Mouse (Mus musculus) cerebellum, postnatal 10 days (tissue): ENCODE measurements around the gene Rbsn.

ENCODE experiments used
- DNase-seq, 2 experiments: peaks; one replicate each; pipeline ENCODE4 v3.0.0; 2021; ENCODE audit warnings: mixed read lengths in 2 of 2

Rbsn gene

GRCm38 (mm10) chr6:92214773-92215449 is at the start of gene Rbsn:
TSS of gene Rbsn (minus strand) at chr6:92214925.
- peak; percentile 90 to 94 for DNase-seq

- no peak for DNase-seq
Measured at GRCm38 (mm10) chr6:92261162-92261843, 46.6 kb upstream of the Rbsn start.

DNA sequence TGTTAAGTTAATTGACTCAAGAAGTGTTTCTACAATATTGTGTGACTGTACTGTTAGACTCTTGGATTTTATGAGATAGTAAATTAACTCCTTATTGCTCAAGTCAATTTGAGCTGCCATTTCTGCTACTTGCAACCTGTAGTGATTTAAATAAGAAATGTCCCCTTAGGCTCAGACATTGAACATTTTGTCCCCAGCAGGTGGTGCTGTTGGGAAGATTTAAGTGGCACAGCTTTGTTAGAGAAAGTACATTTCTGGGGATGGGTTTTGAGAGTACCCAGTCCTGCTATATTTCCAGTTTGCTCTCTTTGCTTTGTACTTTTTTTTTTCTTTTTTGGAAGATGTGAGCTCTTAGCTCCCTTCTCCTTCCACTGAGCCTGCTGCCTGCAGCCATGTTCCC is 40.6 kb upstream of the Rbsn start:
- no peak for DNase-seq

GRCm38 (mm10) chr6:92253253-92253870 is 38.6 kb upstream of the Rbsn start:
- no peak for DNase-seq

DNA sequence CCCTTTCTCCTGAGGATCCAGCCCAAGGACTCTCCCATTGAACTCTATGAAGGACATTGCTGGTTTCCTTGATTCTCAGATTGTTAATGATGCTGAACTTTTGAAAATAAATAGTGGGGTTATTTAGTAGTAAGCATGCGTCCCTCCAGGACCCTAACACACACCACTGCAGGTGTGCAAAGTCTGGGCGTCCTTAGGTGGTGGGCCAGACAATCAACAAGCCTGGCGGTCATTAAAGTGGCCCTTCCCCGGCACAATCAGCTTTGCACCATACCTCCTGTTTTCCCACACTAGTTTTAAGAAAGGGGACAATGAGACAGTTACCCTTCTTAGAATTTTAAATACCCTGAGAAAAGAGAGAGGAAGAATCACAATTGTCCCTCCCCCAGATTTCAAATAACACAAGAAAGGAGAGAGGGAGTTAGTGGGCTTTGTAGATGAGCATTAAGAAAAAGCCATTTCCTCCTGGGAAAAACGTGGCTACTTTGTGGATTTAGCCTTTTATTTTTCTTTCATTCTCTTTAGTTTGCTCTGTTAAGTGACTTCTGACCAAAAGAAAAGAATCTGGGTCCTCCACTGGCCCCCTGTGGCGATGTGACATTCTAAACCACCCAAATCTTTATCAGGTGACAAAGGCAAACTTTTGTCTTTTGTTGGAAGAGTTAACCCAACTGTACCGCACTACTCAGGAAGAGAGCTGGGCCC is 32.6 kb upstream of the Rbsn start:
- DNase-seq = no peak

DNA sequence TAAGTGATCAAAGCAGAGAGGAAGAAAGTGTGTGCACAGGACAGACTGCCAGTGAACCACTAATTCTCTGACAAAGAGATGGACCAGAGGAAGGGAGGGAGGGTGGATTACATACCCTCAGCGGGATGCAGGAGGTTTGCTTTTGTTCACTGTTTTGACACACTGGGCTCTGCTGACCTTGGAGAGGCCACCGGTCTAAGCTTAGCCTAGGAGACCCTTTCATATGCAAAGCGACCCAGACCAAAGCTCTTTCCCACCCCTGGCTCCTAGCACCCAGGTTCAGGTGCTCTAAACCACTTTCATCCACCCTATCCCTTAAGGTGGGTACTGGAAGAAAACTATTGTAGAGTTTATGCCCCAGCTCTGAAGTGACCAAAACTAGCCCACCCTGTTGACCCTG is 31.6 kb upstream of the Rbsn start:
- DNase-seq = no peak

DNA sequence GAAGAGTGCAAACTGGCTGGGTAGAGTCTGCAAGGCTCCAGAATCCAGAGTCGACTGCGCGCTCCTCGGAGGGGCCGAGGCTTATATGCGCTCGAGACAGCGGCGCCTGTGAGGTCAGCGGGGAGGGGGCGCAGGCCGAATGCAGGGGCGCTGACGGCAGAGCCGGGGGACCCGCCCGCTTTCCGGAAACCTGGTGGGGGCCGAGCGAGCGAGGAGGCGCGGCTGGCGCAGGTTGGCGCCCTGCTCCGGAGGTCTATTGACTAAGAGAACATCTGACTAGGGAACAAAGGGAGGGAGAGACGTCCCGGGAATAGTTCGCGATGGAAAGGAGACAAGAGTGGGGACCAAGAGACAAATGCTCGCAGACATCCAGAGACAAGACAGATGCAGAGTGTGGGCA is 29.9 kb upstream of the Rbsn start, which contains the start of gene Trh:
Gene Trh (minus strand): TSS at position 60 of the 400 bp plus-strand sequence.
- no peak for DNase-seq

DNA sequence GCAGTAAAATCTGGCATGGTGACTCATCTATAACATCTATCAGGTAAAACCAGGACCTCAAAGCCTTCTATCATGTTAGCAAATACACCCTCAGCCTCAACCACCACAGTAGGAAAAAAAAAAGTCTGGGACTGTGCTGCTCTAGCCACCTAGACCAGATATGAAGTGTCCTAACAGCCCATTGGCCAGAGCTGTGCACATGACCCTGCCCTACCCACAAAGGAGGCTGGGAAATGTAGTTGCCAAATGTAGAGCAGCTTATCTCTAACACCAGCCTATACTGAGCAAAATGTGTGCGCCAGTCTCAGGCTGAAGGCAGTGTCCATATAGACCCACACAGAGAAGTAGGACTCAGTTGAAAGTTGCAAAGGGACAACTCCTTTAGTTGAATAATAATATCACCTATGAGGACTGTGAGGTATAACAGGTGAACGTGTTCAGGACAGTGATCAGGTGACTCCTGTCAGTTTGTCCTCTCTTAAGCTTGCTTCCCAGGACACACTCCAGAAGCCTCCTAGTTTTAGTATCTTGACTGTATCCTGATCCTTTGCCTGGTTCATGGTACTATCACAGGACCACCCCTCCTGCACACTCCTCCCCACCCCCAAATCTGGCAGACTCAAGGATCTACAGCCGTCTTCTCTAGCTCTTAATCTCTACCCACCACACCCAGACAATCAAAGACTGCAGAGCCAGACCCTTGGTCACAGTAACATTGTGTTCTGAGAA is 26.6 kb upstream of the Rbsn start:
- peak; percentile 70 to 72 for DNase-seq

GRCm38 (mm10) chr6:92235036-92235435 is 20.3 kb upstream of the Rbsn start:
- DNase-seq = peak; percentile 61 to 70

DNA sequence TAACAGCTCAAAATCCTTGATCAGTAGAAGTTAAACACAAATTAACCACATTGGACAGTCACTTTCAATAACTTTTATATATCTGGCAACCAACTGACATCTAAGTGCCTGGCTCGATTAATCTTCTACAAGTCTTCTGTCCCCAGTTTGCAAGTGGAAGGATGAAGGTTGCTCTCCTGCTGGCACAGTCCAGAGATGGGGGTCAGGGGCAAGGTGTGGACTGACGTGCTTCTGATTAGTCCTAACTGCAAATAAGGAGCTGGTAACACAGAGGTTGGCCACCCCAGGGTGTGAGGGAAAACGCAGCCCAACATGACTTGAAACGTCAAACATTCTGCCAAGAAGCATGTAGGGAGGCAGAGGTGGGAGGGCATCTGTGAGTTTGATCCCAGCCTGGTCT is 17.0 kb upstream of the Rbsn start:
- DNase-seq = no peak

DNA sequence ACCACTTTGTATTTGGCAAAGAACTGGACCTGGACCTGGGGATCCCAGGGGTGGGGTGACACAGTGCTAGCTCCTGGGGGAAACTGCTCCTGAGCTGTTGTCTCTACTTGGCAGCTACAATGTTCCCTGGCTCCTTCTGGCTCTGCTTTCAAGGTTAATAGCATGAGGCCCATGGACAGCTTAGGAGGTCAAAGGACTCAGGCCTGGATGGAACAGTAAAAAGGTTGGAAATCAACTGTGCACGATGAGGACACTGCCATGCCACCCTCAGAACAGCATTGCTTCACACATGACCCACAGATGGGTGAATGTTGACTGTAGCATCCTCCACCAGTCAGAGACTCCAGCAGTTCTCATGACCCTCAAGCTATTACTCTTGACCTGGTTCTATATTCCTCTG is 16.6 kb upstream of the Rbsn start:
- DNase-seq = no peak

GRCm38 (mm10) chr6:92229586-92229985 is 14.9 kb upstream of the Rbsn start:
- DNase-seq = no peak

DNA sequence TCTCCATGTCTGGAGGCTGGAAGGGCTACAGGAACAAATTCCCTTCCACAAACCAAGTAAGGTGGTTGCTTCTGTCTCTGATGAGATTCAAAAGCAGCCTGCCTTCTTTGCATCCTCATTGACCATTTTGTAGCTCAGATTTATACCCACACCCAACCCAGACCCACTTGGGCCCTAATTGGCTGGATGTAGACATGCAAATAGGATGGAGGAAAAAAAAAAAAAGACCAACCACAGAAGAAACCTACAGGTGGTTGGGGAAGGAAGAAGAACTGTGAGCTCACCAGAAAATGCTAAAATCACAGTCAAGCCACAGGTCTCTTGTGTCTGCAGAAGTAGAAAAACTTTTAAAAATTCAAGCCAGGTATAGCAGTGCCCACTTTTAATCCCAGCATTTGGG is 14.4 kb upstream of the Rbsn start:
- DNase-seq = no peak

GRCm38 (mm10) chr6:92224981-92225380 is 10.3 kb upstream of the Rbsn start:
- DNase-seq = peak; percentile 48 to 73

DNA sequence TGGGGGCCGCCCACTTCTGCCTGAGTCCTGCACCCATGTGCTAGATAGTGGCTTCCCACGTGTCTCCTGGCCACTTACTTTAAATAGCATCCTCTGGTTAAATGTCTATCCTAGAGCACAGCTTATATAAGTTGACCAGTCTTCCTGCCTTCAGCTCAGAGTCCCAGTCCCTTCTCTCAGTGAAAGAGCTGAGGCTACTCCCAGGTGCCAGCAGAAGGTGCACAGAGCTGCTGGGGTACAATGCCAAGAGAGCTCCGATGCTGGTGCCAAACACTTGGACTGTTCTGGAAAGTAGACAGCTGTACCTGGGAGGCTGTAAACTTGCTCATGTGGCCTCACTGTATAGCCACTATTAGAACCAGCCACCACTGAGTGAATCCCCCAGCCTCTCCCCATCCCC is 7.3 kb upstream of the Rbsn start:
- no peak for DNase-seq

DNA sequence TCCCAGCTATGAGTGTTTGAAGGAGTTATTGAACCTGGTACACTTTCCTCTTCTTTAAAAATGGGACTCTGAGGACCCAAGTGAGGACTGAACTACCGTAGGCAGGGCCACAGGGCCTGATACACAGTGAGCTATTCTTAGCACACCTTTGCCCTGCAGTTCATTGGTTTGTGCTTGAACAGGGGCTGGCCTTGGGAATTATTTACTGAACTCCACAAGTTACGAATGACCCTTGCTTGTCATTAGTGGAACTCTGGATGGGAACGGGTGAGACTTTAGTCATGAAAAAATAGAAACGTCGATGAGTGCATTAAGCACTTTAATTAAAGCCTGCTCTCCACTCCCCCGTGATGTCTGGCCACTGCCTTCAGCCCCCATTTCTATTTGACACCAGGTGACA is 6.9 kb upstream of the Rbsn start:
- DNase-seq = no peak

DNA sequence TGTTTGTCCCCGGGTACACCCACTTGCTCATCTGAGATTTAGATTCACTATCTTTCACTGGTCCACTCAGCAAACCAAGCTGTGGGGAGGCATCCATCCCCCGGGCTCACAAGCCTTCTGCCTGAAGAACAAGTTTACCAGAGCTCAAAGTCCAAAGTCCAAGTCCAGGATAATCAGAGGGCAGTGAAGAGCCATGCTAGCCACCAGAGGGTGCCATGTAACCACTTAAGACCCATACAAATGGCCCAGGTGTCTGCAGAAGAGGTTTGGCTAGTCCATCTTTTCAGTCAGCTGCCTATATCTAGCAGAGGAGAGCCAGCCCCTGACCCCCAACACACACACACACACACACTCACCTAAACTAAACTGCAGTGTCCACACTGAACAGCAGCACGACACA is 4.7 kb upstream of the Rbsn start:
- DNase-seq = peak; percentile 79

DNA sequence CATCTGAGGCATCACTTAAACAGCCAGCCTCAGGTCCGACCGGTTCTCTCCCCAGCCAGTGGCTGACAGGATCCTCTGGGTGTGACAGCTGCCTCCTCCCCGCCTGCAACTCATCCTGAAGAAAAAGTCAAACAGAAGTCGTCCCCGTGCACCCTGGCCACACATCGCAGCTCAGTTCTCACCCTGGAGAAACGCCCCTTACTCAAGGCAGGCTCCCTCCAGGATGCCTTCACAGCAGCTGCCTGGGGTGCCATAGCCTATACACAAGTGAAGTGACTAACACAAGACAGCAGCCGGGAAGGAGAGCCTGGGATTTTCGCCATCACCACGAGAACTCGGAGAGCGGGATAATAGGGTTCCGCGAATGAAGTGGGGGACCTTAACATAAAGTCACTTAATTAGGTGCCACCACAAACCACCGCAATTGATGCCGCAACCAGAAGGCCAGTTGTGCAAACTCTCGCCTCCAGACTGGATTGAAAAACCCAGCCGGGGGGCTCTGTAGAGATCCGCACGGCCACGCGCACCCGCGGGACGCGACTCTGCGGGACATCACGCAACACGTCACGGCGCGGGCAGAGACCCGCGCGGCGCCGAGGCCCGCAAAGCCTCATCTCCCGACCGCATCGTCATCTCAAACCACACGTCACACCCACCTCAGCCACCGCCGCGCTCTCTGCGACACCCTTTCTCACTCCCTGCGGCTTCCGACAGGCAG is 511 bp downstream of the Rbsn start:
- DNase-seq = peak in 1 of 2 experiments; percentile 13

DNA sequence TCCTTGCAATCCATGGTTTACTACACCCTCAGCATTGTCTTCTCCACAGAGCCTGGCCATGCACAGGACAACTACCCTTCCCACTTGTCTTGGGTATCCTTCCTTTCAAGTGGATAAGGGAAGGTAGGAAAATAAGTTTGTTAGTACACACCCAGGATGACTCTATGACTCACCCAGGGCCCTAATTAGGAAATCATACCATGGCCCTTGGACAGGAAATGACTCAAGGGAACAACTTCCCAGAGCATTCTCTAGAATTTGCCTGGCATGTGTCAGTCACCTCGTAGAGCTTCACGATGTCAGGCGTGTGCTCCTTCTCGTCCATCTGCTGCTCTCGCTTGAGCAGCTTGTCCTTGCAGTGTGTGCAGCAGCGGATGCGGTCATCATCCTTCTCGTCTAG is 15.3 kb downstream of the Rbsn start:
- no peak for DNase-seq

DNA sequence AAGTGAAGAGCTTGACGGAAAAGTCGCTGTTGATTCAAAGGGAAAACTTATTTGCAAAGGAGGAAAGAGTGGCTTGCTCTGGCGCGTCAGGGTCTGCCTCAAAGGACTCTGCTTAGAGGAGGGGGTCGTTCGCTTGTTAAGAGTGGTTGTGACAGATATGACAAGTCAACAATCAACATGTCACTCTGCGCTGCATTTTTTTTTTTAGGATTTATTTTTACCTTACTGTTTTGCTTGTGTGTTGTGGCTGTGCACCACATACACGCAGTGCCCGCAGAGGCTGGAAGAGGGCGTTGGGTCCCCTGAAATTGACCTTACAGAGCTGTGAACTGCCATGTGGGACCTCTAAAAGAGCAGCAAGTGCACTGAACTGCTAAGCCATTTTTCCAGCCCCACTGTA is 30.5 kb downstream of the Rbsn start:
- DNase-seq = no peak

DNA sequence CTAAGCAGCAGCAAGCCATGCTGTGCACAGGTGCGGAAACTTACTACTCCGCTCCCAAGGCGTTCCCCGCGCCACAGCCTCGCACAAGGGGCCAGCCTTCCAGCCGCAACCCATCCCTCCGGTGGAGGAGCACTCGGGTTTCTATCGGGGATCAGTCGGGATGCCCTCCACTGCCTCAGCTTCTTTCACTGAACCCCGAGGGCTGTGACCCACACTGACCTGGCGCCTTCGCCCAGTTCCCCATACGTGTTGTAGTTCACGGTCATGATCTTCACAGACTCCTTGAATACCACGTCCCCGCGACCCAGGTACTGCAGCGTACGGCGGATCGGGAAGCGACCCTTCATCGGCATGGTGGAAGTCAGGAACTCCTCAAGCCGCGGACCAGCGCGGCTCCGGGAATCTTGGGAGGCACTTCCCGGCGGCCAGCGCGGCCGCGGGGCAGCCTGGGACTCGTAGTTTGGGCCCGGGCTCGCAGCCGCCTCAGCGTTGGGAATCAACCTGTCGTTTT is 31.0 kb downstream of the Rbsn start, which contains the start of gene Mrps25:
Gene Mrps25 (minus strand): TSS at position 413 of the 511 bp plus-strand sequence.
- peak; percentile 83 to 87 for DNase-seq

- DNase-seq = no peak
Measured at GRCm38 (mm10) chr6:92176450-92176849, 38.3 kb downstream of the Rbsn start.
